Mouse (Mus musculus) limb, embryonic 15.5 days (tissue): ENCODE results near the gene Pigm. TPM values are rescaled to one million over a fixed set of nuclear protein-coding genes. Genes with fewer than 3 reads are reported as not detected.

Experiments used
- ATAC-seq: fragments of 200-750 bp; cut with Nextera tagmentation; 2 replicates; pipeline ENCODE4 v1.8.0; 2017; ENCODE audit warnings: low read depth, moderate TSS enrichment; ENCODE audit not compliant: insufficient number of reproducible peaks, low FRiP score, low TSS enrichment
- H3K27ac ChIP-seq: fragments of 300-500 bp; sonication (generic); 2 replicates; pipeline ENCODE4 v1.5.1; 2015; ENCODE audit warnings: moderate library complexity, mild to moderate bottlenecking, inconsistent platforms
- H3K27me3 ChIP-seq: fragments of 300-500 bp; sonication (generic); 2 replicates; pipeline ENCODE4 v1.6.1; 2015; ENCODE audit warnings: inconsistent platforms
- H3K36me3 ChIP-seq: fragments of 300-500 bp; sonication (generic); 2 replicates; pipeline ENCODE4 v1.6.1; 2015; ENCODE audit warnings: inconsistent platforms
- H3K4me1 ChIP-seq: fragments of 300-500 bp; sonication (generic); 2 replicates; pipeline ENCODE4 v1.6.1; 2015; ENCODE audit warnings: inconsistent platforms
- H3K4me2 ChIP-seq: fragments of 300-500 bp; sonication (generic); 2 replicates; pipeline ENCODE4 v1.6.1; 2015; ENCODE audit warnings: mild to moderate bottlenecking, inconsistent platforms
- H3K4me3 ChIP-seq: fragments of 300-500 bp; sonication (generic); 2 replicates; pipeline ENCODE4 v1.5.1; 2015; ENCODE audit warnings: mild to moderate bottlenecking, inconsistent platforms
- H3K9ac ChIP-seq: fragments of 300-500 bp; sonication (generic); 2 replicates; pipeline ENCODE4 v1.6.1; 2015; ENCODE audit warnings: inconsistent platforms
- H3K9me3 ChIP-seq: fragments of 300-500 bp; sonication (generic); 2 replicates; pipeline ENCODE4 v1.6.1; 2016; ENCODE audit warnings: inconsistent platforms
- WGBS: fragments of 180-500 bp; shearing (Covaris S2); methylation state at CpG from one replicate; pipeline ENCODE4 v1.1.7; 2015; 5-methylcytosine and 5-hydroxymethylcytosine counted together
- polyA plus RNA-seq: library from polyadenylated mRNA; unstranded; fragments of >200 nt; fragmentation: Nextera tagmentation; extraction: Ambion mirVana; gene quantifications from 2 replicates; pipeline ENCODE4 v1.2.1, GENCODE M21; 2015

The Pigm gene
- polyA plus RNA-seq, 1 experiment from 2014 or later = 5.2 TPM

- no peak overlapping the region for H3K4me2 ChIP-seq
- WGBS = 65% methylated on average over 1 of the region's 1 CpGs
- no peaks in the 10 kb centered on the region for H3K9me3 ChIP-seq
- no peak for ATAC-seq
- H3K27me3 ChIP-seq = no peaks in the 10 kb centered on the region
- H3K36me3 ChIP-seq = no peaks in the 10 kb centered on the region
- no peak overlapping the region for H3K9ac ChIP-seq
- H3K27ac ChIP-seq = no peak overlapping the region
- no peaks in the 10 kb centered on the region for H3K4me1 ChIP-seq
- H3K4me3 ChIP-seq = no peak overlapping the region
These were observed 47.0 kb downstream of the Pigm start for GRCm38 (mm10) chr1:172423393-172423792.

- Histone ChIP-seq H3K36me3 (no peaks in the 10 kb centered on the region), H3K4me3 (no peak overlapping the region), H3K9ac (no peak overlapping the region), H3K9me3 (no peaks in the 10 kb centered on the region), H3K4me2 (no peak overlapping the region), H3K27me3 (no peaks in the 10 kb centered on the region), H3K4me1 (no peaks in the 10 kb centered on the region), H3K27ac (no peak overlapping the region)
- no peak for ATAC-seq
- WGBS = 41% methylated on average over 1 of the region's 1 CpGs
These were observed 50.1 kb downstream of the Pigm start for GRCm38 (mm10) chr1:172426419-172426818.

- no peak overlapping the region for H3K4me2 ChIP-seq
- no peaks in the 10 kb centered on the region for H3K27me3 ChIP-seq
- H3K27ac ChIP-seq = no peak overlapping the region
- H3K4me1 ChIP-seq = no peaks in the 10 kb centered on the region; the same call in 1 of the 2 replicates
- H3K4me3 ChIP-seq = no peak overlapping the region
- H3K9ac ChIP-seq = no peak overlapping the region
- no peaks in the 10 kb centered on the region for H3K36me3 ChIP-seq
- H3K9me3 ChIP-seq = no peaks in the 10 kb centered on the region
- 89% methylated on average over 3 of the region's 3 CpGs for WGBS
- no peak for ATAC-seq
These were observed 51.5 kb downstream of the Pigm start for GRCm38 (mm10) chr1:172427841-172428240.

GRCm38 (mm10) chr1:172428614-172429013, 52.3 kb downstream of the Pigm start:
- Histone ChIP-seq H3K9me3 (no peaks in the 10 kb centered on the region), H3K4me3 (no peak overlapping the region), H3K27me3 (no peaks in the 10 kb centered on the region), H3K9ac (no peak overlapping the region), H3K36me3 (no peaks in the 10 kb centered on the region), H3K4me2 (no peak overlapping the region), H3K4me1 (no peaks in the 10 kb centered on the region; the same call in 1 of the 2 replicates), H3K27ac (no peak overlapping the region)
- no peak for ATAC-seq
- WGBS = 74% methylated on average over 1 of the region's 1 CpGs

DNA sequence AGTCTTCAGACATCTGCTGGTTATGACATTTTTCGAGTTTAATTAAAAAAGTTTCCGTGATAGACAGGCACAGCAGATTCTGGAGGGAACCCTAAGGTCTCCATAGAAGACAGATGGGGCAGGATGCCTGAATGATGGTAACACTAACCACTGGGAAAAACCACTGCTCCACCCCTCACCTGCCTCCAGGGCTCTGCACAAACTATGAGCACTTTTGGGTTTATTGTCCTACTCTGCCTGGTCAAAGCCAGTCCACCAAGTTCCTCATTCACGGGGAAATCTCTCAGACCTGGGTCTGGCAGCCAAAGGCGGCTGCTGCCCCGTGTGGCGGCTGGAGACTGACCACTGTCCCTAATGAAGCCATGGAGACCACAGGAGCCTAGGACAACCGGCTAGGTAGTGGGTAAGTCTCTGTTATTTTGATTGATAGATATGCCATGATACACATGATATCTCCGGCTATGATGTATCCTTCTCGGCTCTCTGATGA, 54.4 kb downstream of the Pigm start:
- Histone ChIP-seq H3K36me3 (no peaks in the 10 kb centered on the region), H3K4me3 (no peak overlapping the region), H3K27ac (no peak overlapping the region), H3K4me2 (no peak overlapping the region), H3K27me3 (no peaks in the 10 kb centered on the region), H3K4me1 (no peaks in the 10 kb centered on the region; the same call in 1 of the 2 replicates), H3K9me3 (no peaks in the 10 kb centered on the region), H3K9ac (no peak overlapping the region)
- ATAC-seq = no peak
- WGBS = 44% methylated on average over 9 of the region's 9 CpGs

- Histone ChIP-seq H3K27ac (no peak overlapping the region), H3K4me2 (no peak overlapping the region), H3K4me3 (no peak overlapping the region), H3K9me3 (no peaks in the 10 kb centered on the region), H3K4me1 (no peaks in the 10 kb centered on the region; the same call in 1 of the 2 replicates), H3K27me3 (no peaks in the 10 kb centered on the region), H3K9ac (no peak overlapping the region), H3K36me3 (no peaks in the 10 kb centered on the region)
- ATAC-seq = no peak
- 39% methylated on average over 4 of the region's 4 CpGs for WGBS
These were observed 55.7 kb downstream of the Pigm start for GRCm38 (mm10) chr1:172431836-172432586.

GRCm38 (mm10) chr1:172432587-172432955, 56.2 kb downstream of the Pigm start:
- 85% methylated on average over 3 of the region's 3 CpGs for WGBS
- H3K9ac ChIP-seq = no peak overlapping the region
- H3K27me3 ChIP-seq = no peaks in the 10 kb centered on the region
- H3K4me3 ChIP-seq = no peak overlapping the region
- H3K9me3 ChIP-seq = no peaks in the 10 kb centered on the region
- H3K4me1 ChIP-seq = no peaks in the 10 kb centered on the region; the same call in 1 of the 2 replicates
- no peak overlapping the region for H3K27ac ChIP-seq
- H3K36me3 ChIP-seq = no peaks in the 10 kb centered on the region
- ATAC-seq = no peak
- no peak overlapping the region for H3K4me2 ChIP-seq

- no peaks in the 10 kb centered on the region for H3K36me3 ChIP-seq
- no peak overlapping the region for H3K9ac ChIP-seq
- ATAC-seq = no peak
- no peaks in the 10 kb centered on the region for H3K27me3 ChIP-seq
- H3K9me3 ChIP-seq = no peaks in the 10 kb centered on the region
- no peak overlapping the region for H3K4me3 ChIP-seq
- WGBS = 82% methylated on average over 20 of the region's 20 CpGs
- H3K27ac ChIP-seq = no peak overlapping the region
- H3K4me2 ChIP-seq = no peak overlapping the region
- no peaks in the 10 kb centered on the region; the same call in 1 of the 2 replicates for H3K4me1 ChIP-seq
These were observed 56.9 kb downstream of the Pigm start for GRCm38 (mm10) chr1:172433012-172433850.

Other genes starting within 250 kb of the Pigm start
- gene Pex19, start 249.8 kb upstream of the Pigm start, polyA plus RNA-seq = 118 and 137 TPM in 2 replicates
- 134 and 143 TPM in 2 replicates for gene Dcaf8, start 228.5 kb upstream of the Pigm start, polyA plus RNA-seq
- 136 and 153 TPM in 2 replicates for gene Pea15a, start 169.7 kb upstream of the Pigm start, polyA plus RNA-seq
- gene Casq1, start 156.7 kb upstream of the Pigm start, polyA plus RNA-seq = 18.0 and 55.9 TPM in 2 replicates
- not detected in 2 replicates for gene Atp1a4, start 118.1 kb upstream of the Pigm start, polyA plus RNA-seq
- gene Igsf8, start 114.9 kb upstream of the Pigm start, polyA plus RNA-seq = 51.4 and 62.7 TPM in 2 replicates
- 5.0 and 8.4 TPM in 2 replicates for gene Atp1a2, start 78.5 kb upstream of the Pigm start, polyA plus RNA-seq
- 0.04 and 0.09 TPM in 2 replicates for gene Kcnj9, start 47.2 kb upstream of the Pigm start, polyA plus RNA-seq
- gene Kcnj10, start 35.3 kb upstream of the Pigm start, polyA plus RNA-seq = 0.04 and 0.05 TPM in 2 replicates
- gene Slamf9, start 98.8 kb downstream of the Pigm start, polyA plus RNA-seq = 0.47 and 0.52 TPM in 2 replicates
- 39.6 and 41.0 TPM in 2 replicates for gene Igsf9, start 105.2 kb downstream of the Pigm start, polyA plus RNA-seq
- gene Tagln2, start 123.5 kb downstream of the Pigm start, polyA plus RNA-seq = 233 and 277 TPM in 2 replicates
- gene Cfap45, start 144.3 kb downstream of the Pigm start, polyA plus RNA-seq = 2.2 and 2.3 TPM in 2 replicates
- 3.7 and 3.8 TPM in 2 replicates for gene Vsig8, start 179.4 kb downstream of the Pigm start, polyA plus RNA-seq
- gene Slamf8, start 214.0 kb downstream of the Pigm start, polyA plus RNA-seq = 0.11 and 0.12 TPM in 2 replicates
- 0.27 and 0.52 TPM in 2 replicates for gene Fcrl6, start 226.0 kb downstream of the Pigm start, polyA plus RNA-seq